Mouse (Mus musculus): ENCODE data around the gene Hist1h4a. TPM values are rescaled to one million over a fixed set of nuclear protein-coding genes. Genes with fewer than 3 reads are reported as not detected.
A peak's percentile ranks its signal among the peaks of the same experiment; 100 is the strongest.
"Not testable (repeated sequence)": the region's sequence is repeated elsewhere in the genome, so short reads cannot be mapped to it uniquely, and the experiment has no call there.

Hist1h4a gene
- polyA plus RNA-seq, 1 experiment from 2014 or later: 0.65 TPM

DNA sequence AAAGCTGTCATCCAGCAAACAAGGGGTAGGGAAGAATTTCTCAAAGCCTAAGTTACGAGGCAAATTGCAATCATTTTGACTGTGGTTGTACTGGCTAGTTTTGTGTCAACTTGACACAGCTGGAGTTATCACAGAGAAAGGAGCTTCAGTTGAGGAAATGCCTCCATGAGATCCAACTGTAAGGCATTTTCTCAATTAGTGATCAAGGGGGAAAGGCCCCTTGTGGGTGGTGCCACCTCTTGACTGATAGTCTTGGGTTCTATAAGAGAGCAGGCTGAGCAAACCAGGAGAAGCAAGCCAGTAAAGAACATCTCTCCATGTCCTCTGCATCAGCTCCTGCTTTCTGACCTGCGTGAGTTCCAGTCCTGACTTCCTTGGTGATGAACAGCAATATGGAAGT lies 8.6 kb upstream of the Hist1h4a start, which contains the start of gene Trim38:
Gene Trim38 (plus strand): TSS at position 301 of the 400 bp plus-strand sequence.
- H3K4me2 ChIP-seq (ENCODE audit: low read length); H3K4me3 ChIP-seq (ENCODE audit: low read depth, low read length); H3K9me3 ChIP-seq (ENCODE audit: control insufficient read depth, low read length); DNase-seq (ENCODE audit: low spot score); H3K27me3 ChIP-seq (replicated peaks; ENCODE audit: control insufficient read depth, insufficient read depth, low read length); H3K4me1 ChIP-seq (replicated peaks; ENCODE audit: control insufficient read depth, insufficient read depth, low read length); H3K27ac ChIP-seq (ENCODE audit: low read depth); ATAC-seq (replicated peaks; ENCODE audit: low FRiP score, low TSS enrichment, low read depth); H3K9ac ChIP-seq (ENCODE audit: low read length); H3K36me3 ChIP-seq (ENCODE audit: control insufficient read depth, insufficient read depth, low read length): not testable (repeated sequence)
- WGBS: 85% methylated on average over 2 of the region's 2 CpGs

DNA sequence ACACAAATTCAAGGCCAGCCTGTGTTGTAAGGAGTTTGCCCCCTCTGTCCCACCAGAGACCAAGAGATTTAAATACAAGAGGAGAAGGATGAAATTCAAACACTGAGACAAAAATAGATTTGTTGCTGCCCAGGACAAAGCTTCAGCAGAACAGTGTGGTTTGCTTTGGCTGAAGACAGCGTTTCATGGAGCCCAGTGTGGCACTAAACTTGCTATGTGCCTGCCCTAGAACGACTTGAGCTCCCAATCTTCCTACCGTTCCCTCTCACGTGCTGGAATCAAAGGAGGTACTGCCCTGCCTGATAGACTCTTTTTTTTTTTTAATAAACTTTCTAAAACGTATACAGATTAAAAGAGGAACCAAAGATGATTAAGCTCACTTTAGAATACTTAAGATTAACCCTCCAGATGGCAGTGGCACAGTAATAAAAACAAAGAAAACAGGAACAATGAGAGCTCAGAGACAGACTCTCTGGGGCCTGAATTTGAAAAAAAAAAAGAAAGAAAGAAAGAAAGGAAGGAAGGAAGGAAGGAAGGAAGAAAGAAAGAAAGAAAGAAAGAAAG lies 7.9 kb upstream of the Hist1h4a start:
- Histone ChIP-seq H3K4me2 (ENCODE audit: low read length) (no peak overlapping the region), H3K4me1 (replicated peaks; ENCODE audit: control insufficient read depth, insufficient read depth, low read length) (peaks cover 13% of the 10 kb centered on the region), H3K27ac (ENCODE audit: low read depth) (no peak overlapping the region), H3K9ac (ENCODE audit: low read length) (no peak overlapping the region), H3K4me3 (ENCODE audit: low read depth, low read length) (no peak overlapping the region), H3K9me3 (ENCODE audit: control insufficient read depth, low read length) (no peaks in the 10 kb centered on the region), H3K27me3 (replicated peaks; ENCODE audit: control insufficient read depth, insufficient read depth, low read length) (no peaks in the 10 kb centered on the region), H3K36me3 (ENCODE audit: control insufficient read depth, insufficient read depth, low read length) (no peaks in the 10 kb centered on the region)
- DNase-seq (ENCODE audit: low spot score): no peak
- no peak for ATAC-seq (replicated peaks; ENCODE audit: low FRiP score, low TSS enrichment, low read depth)
- WGBS: 55% methylated on average over 5 of the region's 5 CpGs

DNA sequence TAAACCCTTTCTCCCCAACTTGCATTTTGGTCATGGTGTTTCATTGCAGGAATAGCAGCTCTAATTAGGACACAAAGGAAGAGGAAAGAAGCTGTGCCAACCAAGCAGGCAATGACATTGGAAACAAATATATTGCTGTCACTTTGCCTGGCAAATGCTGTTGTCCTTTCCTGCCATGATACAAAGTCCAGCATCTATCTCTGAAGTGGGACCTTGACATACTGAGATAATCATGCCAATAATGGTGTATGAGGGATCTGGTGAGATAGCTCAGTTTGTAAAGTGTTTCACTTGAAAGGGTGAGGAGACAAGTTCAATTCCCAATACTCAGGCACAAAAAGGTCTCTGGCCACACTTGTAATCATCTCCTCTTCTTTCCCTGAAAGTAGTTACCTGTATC lies 5.7 kb upstream of the Hist1h4a start:
- Histone ChIP-seq H3K4me2 (ENCODE audit: low read length) (no peak overlapping the region), H3K4me3 (ENCODE audit: low read depth, low read length) (no peak overlapping the region), H3K9me3 (ENCODE audit: control insufficient read depth, low read length) (no peaks in the 10 kb centered on the region), H3K27me3 (replicated peaks; ENCODE audit: control insufficient read depth, insufficient read depth, low read length) (no peaks in the 10 kb centered on the region), H3K4me1 (replicated peaks; ENCODE audit: control insufficient read depth, insufficient read depth, low read length) (peaks cover 16% of the 10 kb centered on the region), H3K27ac (ENCODE audit: low read depth) (no peak overlapping the region), H3K36me3 (ENCODE audit: control insufficient read depth, insufficient read depth, low read length) (no peaks in the 10 kb centered on the region), H3K9ac (ENCODE audit: low read length) (no peak overlapping the region)
- no peak for DNase-seq (ENCODE audit: low spot score)
- no peak for ATAC-seq (replicated peaks; ENCODE audit: low FRiP score, low TSS enrichment, low read depth)

DNA sequence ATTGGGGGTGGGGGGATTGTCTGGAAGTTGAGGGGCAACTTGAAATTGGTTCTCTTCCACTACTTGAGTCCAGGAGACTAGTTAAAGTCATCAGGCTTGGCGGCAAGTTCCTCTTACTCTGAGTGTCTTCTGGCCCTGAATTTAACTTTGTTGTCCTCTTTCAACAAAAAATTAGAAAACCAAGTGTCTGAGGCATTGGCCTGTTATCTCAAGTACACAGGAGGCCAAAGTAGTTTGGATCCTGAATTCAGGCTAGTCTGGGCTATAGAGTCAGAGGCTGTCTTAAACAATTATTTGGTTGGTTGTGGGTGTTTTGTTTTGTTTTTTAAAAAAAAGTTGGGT lies 4.1 kb upstream of the Hist1h4a start:
- Histone ChIP-seq H3K27me3 (replicated peaks; ENCODE audit: control insufficient read depth, insufficient read depth, low read length) (no peaks in the 10 kb centered on the region), H3K9ac (ENCODE audit: low read length) (no peak overlapping the region), H3K4me2 (ENCODE audit: low read length) (no peak overlapping the region), H3K4me1 (replicated peaks; ENCODE audit: control insufficient read depth, insufficient read depth, low read length) (peaks cover 13% of the 10 kb centered on the region), H3K4me3 (ENCODE audit: low read depth, low read length) (no peak overlapping the region), H3K9me3 (ENCODE audit: control insufficient read depth, low read length) (no peaks in the 10 kb centered on the region), H3K27ac (ENCODE audit: low read depth) (no peak overlapping the region), H3K36me3 (ENCODE audit: control insufficient read depth, insufficient read depth, low read length) (no peaks in the 10 kb centered on the region)
- 55% methylated on average over 1 of the region's 1 CpGs for WGBS
- ATAC-seq (replicated peaks; ENCODE audit: low FRiP score, low TSS enrichment, low read depth) (no peak), DNase-seq (ENCODE audit: low spot score) (no peak)

DNA sequence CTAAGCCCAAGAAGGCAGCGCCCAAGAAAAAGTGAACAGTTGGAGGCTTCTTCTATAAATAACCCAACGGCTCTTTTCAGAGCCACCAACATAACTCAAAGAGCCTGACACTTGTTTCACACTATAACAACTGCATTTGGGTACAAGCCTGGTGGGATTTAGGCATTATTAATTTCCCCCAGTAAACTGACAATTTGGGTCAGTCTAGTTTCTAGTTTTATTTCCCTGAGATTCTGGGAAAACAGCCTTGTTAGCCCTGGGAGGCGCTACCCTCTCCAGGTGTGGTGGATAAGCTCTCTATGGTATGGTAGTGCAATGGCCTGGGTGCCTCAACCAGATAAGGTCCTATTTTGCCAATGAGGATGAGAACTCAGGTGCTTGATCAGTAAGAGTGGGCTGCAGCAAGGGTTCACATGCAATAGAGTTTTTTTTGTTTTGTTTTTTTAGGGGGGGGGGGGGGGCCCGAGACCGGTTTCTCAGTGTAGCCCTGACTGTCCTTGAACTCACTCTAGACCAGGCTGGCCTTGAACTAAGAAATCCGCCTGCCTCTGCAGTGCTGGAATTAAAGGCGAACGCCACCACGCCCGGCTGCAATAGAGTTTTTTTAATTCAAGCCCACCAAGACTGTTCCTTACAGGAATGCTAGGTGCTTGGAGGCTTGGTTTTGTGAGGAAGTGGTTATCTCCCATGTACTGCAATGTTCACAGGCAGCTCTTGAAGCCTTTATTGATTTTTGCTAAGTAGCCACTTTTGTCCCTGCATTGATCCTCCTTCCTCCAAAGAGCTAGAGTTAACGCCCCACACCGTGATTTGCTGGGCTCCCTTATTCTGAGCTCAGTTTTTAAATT lies 3.5 kb upstream of the Hist1h4a start:
- Histone ChIP-seq H3K4me2 (ENCODE audit: low read length) (peak overlapping the region; percentile 91), H3K27ac (ENCODE audit: low read depth) (peak overlapping the region; percentile 98), H3K27me3 (replicated peaks; ENCODE audit: control insufficient read depth, insufficient read depth, low read length) (no peaks in the 10 kb centered on the region), H3K36me3 (ENCODE audit: control insufficient read depth, insufficient read depth, low read length) (no peaks in the 10 kb centered on the region), H3K4me3 (ENCODE audit: low read depth, low read length) (peak overlapping the region; percentile 57), H3K4me1 (replicated peaks; ENCODE audit: control insufficient read depth, insufficient read depth, low read length) (peaks cover 13% of the 10 kb centered on the region), H3K9ac (ENCODE audit: low read length) (peak overlapping the region; percentile 70), H3K9me3 (ENCODE audit: control insufficient read depth, low read length) (no peaks in the 10 kb centered on the region)
- DNase-seq (ENCODE audit: low spot score) (no peak), ATAC-seq (replicated peaks; ENCODE audit: low FRiP score, low TSS enrichment, low read depth) (no peak)
- WGBS: 38% methylated on average over 12 of the region's 12 CpGs

DNA sequence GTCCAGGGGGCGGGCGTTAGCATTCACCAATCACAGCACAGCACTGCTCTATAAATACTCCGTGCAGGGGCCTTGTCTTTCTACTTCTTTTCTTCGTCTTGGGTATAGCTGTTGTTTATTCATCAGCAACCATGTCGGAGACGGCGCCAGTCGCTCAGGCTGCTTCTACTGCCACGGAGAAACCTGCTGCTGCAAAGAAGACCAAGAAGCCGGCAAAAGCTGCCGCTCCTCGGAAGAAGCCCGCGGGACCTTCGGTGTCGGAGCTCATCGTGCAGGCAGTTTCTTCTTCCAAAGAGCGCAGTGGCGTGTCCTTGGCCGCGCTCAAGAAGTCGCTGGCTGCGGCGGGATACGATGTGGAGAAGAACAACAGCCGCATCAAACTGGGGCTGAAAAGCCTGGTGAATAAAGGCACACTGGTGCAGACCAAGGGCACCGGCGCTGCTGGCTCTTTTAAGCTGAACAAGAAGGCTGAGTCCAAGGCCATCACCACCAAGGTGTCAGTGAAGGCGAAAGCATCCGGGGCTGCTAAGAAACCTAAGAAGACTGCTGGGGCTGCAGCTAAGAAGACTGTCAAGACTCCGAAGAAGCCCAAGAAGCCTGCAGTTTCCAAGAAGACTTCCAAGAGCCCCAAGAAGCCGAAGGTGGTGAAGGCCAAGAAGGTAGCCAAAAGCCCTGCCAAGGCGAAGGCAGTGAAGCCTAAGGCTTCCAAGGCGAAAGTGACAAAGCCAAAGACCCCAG lies 2.7 kb upstream of the Hist1h4a start, which contains the start of gene Hist1h1a:
Gene Hist1h1a (plus strand): TSS at position 81 of the 738 bp plus-strand sequence.
- H3K4me1 ChIP-seq (replicated peaks; ENCODE audit: control insufficient read depth, insufficient read depth, low read length): peaks cover 13% of the 10 kb centered on the region
- 4% methylated on average over 34 of the region's 34 CpGs for WGBS
- peak within 1 kb of the TSS; percentile 98 for H3K27ac ChIP-seq (ENCODE audit: low read depth)
- peak; percentile 57 for ATAC-seq (replicated peaks; ENCODE audit: low FRiP score, low TSS enrichment, low read depth)
- H3K9me3 ChIP-seq (ENCODE audit: control insufficient read depth, low read length): no peaks in the 10 kb centered on the region
- DNase-seq (ENCODE audit: low spot score): peak; percentile 97
- peak within 1 kb of the TSS; percentile 57 for H3K4me3 ChIP-seq (ENCODE audit: low read depth, low read length)
- H3K36me3 ChIP-seq (ENCODE audit: control insufficient read depth, insufficient read depth, low read length): no peaks in the 10 kb centered on the region
- H3K4me2 ChIP-seq (ENCODE audit: low read length): peak within 1 kb of the TSS; percentile 91
- H3K9ac ChIP-seq (ENCODE audit: low read length): peak within 1 kb of the TSS; percentile 70
- H3K27me3 ChIP-seq (replicated peaks; ENCODE audit: control insufficient read depth, insufficient read depth, low read length): no peaks in the 10 kb centered on the region

DNA sequence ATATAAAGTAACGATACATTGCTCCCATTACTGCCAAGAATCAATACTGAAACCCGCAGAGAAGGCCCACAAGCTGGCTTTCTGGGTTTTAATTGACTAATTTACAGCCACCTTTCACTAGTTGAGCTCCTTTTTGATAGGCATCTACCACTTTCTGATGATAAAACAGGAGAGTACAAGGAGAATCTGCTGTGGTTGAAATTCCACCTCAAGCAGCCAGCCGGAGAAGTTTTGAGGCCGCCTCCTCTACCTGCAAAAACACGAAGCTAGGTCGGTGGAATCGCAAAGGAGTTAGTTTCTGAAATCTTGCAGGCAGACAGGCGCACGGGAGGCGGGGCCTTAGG lies 2.2 kb upstream of the Hist1h4a start:
- peak overlapping the region; percentile 57 for H3K4me3 ChIP-seq (ENCODE audit: low read depth, low read length)
- no peaks in the 10 kb centered on the region for H3K9me3 ChIP-seq (ENCODE audit: control insufficient read depth, low read length)
- no peaks in the 10 kb centered on the region for H3K36me3 ChIP-seq (ENCODE audit: control insufficient read depth, insufficient read depth, low read length)
- H3K4me1 ChIP-seq (replicated peaks; ENCODE audit: control insufficient read depth, insufficient read depth, low read length): peaks cover 13% of the 10 kb centered on the region
- WGBS: 2% methylated on average over 10 of the region's 10 CpGs
- no peaks in the 10 kb centered on the region for H3K27me3 ChIP-seq (replicated peaks; ENCODE audit: control insufficient read depth, insufficient read depth, low read length)
- H3K27ac ChIP-seq (ENCODE audit: low read depth): peak overlapping the region; percentile 98
- peak overlapping the region; percentile 91 for H3K4me2 ChIP-seq (ENCODE audit: low read length)
- ATAC-seq (replicated peaks; ENCODE audit: low FRiP score, low TSS enrichment, low read depth): no peak
- DNase-seq (ENCODE audit: low spot score): no peak
- peak overlapping the region; percentile 54 for H3K9ac ChIP-seq (ENCODE audit: low read length)

DNA sequence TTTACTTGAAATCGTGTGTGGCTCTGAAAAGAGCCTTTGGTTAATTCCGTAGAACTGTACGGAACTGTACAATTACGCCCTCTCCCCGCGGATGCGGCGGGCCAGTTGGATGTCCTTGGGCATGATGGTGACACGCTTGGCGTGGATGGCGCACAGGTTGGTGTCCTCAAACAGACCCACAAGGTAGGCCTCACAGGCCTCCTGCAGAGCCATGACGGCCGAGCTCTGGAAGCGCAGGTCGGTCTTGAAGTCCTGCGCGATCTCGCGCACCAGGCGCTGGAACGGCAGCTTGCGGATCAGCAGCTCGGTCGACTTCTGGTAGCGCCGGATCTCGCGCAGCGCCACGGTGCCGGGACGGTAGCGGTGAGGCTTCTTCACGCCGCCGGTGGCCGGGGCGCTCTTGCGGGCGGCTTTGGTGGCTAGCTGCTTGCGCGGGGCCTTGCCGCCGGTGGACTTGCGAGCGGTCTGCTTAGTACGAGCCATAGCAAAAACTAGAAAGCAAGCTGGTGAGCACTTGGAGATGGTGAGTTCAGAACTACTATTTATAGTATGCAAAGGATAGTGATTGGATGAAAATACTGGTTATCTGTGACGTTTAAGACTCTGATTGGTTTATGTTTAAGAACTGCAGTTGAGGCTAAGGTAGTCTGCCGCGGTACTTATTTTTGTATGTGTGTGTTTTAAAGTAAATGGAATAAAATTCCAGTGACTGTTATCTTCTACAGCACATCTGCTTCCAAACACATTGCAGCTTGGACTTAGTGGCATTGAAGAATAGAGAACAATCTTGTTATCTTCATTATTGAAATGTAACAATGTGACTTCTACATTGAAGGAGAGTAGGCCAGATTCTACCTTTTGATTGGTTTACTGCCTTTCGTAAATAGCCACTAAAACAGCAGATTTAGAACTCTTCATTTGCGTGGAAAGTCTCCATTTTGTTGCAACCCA lies 1.1 kb upstream of the Hist1h4a start, which contains the start of gene Hist1h3a:
Gene Hist1h3a (minus strand): TSS at position 516 of the 951 bp plus-strand sequence.
- Histone ChIP-seq H3K27ac (ENCODE audit: low read depth) (peak within 1 kb of the TSS; percentile 98), H3K4me1 (replicated peaks; ENCODE audit: control insufficient read depth, insufficient read depth, low read length) (peaks cover 17% of the 10 kb centered on the region), H3K9ac (ENCODE audit: low read length) (peak within 1 kb of the TSS; percentile 84), H3K4me2 (ENCODE audit: low read length) (peak within 1 kb of the TSS; percentile 91), H3K4me3 (ENCODE audit: low read depth, low read length) (peak within 1 kb of the TSS; percentile 57)
- H3K9me3 ChIP-seq (ENCODE audit: control insufficient read depth, low read length); H3K36me3 ChIP-seq (ENCODE audit: control insufficient read depth, insufficient read depth, low read length); H3K27me3 ChIP-seq (replicated peaks; ENCODE audit: control insufficient read depth, insufficient read depth, low read length): not testable (repeated sequence)
- WGBS: under 1% methylated on average over 26 of the region's 52 CpGs
- peak; percentile 78 for DNase-seq (ENCODE audit: low spot score)
- ATAC-seq (replicated peaks; ENCODE audit: low FRiP score, low TSS enrichment, low read depth): peak; percentile 68
